Mouse (Mus musculus): ENCODE results near the gene Galk2.

Gene Galk2

GRCm38 (mm10) chr2:125943301-125943700 lies 84.4 kb downstream of the Galk2 start:
- no peak for DNase-seq (ENCODE audit: low spot score)

GRCm38 (mm10) chr2:125948195-125948594 lies 89.3 kb downstream of the Galk2 start:
- no peak for DNase-seq (ENCODE audit: low spot score)

DNA sequence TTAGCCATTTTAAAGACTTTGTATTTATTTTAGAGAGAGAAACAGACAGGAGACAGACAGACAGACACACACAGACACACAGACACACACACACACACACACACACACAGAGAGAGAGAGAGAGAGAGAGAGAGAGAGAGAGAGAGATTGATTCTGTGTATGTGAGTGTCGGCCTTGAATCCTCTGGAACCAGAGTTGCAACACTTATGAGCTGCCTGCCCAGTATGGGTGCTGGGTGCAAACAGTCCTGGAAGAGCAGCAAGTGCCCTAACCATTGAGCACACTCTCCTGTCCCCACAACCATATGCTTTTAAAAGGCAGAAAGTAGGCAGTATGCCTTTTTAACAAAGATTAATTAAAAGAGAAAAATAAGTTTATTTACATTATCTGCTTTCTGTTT lies 109.9 kb downstream of the Galk2 start:
- DNase-seq (ENCODE audit: low spot score) = no peak

GRCm38 (mm10) chr2:125973207-125973606 lies 114.3 kb downstream of the Galk2 start:
- no peak for DNase-seq (ENCODE audit: low spot score)

- DNase-seq (ENCODE audit: low spot score) = no peak
Measured at GRCm38 (mm10) chr2:125975206-125975605, 116.3 kb downstream of the Galk2 start.

DNA sequence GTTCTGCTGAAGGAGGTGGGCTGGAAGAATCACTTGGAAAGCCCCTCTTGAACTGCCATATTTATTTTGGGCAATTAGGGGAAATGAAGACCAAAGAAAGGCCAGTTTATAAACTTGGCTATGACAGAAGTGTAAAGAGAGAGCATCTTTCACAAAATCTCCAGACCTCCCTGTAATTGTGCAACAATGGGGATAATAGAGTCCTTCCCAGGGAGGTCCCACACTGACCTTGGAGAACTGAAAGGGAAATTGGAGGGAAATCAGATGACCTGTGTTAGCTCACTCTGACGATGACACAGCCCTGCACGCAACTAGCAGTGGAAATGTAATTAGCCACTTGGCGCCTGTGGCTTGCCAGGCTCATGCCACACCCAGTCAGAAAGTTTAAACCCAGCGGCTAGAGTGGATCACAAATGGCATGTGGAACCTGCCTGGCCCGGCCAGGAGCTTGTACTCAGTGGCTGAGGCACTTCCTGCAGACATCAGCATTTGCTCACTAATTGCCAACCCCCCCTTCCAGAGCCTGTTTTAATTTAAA lies 117.0 kb downstream of the Galk2 start:
- no peak for DNase-seq (ENCODE audit: low spot score)

GRCm38 (mm10) chr2:126002291-126002690 lies 143.4 kb downstream of the Galk2 start:
- DNase-seq (ENCODE audit: low spot score) = no peak

GRCm38 (mm10) chr2:126006088-126006487 lies 147.2 kb downstream of the Galk2 start:
- no peak for DNase-seq (ENCODE audit: low spot score)

- DNase-seq (ENCODE audit: low spot score) = no peak
Measured at GRCm38 (mm10) chr2:126006742-126007141, 147.8 kb downstream of the Galk2 start.

GRCm38 (mm10) chr2:126014989-126015710 lies 156.2 kb downstream of the Galk2 start:
- no peak for DNase-seq (ENCODE audit: low spot score)

- DNase-seq (ENCODE audit: low spot score) = no peak
Measured at GRCm38 (mm10) chr2:126015763-126016473, 157.0 kb downstream of the Galk2 start.

DNA sequence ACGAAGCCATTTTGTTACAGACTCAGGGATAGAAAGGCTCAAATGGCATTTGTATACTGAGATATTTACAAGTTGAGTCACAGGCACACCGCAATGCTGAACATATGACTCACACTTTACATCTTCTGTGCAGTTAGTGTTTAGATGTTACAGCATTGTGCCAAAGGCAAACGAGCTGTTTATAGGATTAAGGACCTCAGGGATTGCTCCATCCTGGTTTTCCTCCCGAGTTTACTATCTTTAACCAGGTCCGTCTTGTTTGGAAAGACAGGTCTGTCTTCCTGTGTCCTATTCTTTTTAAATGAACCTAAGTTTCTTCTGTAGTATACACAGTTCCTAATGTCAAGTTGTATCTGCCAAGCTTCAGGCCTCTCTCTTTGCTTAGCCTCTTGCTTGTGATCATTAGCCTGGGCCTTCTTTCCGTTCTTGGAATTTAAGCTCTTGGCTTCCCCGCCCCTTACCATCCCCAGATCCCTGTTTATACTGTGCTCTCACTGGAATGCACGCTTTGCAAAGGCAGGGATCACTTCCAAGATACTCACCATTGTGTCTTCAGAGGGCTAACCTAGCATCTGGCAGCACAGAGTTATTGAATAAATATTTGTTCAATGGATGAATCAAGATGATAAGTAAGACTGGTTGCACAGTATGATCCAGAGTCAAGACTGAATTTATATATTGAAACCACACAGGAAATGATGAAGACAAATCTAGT lies 172.4 kb downstream of the Galk2 start:
- no peak for DNase-seq (ENCODE audit: low spot score)

GRCm38 (mm10) chr2:126033114-126033972 lies 174.4 kb downstream of the Galk2 start:
- DNase-seq (ENCODE audit: low spot score) = no peak

All from spleen, adult 12 weeks (tissue).